Mouse (Mus musculus) heart, postnatal 0 days (tissue): ENCODE data around the gene Gm21992.

Experiments
- CTCF ChIP-seq: IDR thresholded peaks from 2 replicates; pipeline ENCODE4 v1.5.1; 2016; ENCODE audit warnings: antibody characterized with exemption, control low read depth, low read depth
- EP300 ChIP-seq: IDR thresholded peaks from 2 replicates; pipeline ENCODE4 v1.6.1; 2016; ENCODE audit warnings: antibody characterized with exemption, low read depth

DNA sequence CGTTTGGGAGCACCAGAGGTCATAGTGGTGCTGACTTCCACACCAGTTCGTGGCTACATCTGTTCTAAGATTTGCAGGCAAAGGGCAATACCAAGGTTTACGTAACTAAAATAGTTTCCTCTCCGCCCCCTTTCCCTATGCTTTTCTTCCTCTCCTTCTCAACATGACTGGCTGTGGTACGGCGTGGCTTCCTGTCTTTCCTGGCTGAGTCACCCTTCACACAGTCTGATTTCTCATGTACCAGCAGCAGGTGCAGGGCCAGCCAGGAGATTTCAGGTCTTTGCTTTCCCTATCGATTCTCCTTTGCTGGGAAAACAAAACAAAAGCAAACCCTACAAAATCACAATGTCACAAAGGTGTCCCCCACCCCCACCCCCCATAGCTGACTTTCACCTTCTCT, 110.2 kb downstream of the Gm21992 start:
- TF ChIP-seq CTCF (no peak), EP300 (no peak)
